Mouse (Mus musculus) frontal cortex, postnatal 10 days (tissue): ENCODE measurements around the gene Slc17a2.
"Not testable (repeated sequence)": the region's sequence is repeated elsewhere in the genome, so short reads cannot be mapped to it uniquely, and the experiment has no call there.

Experiments
- DNase-seq, 2 experiments: peaks; one replicate each; pipeline ENCODE4 v3.0.0; 2022; ENCODE audit warnings: low spot score in 2 of 2, mixed read lengths in 1 of 2

Slc17a2 gene

DNA sequence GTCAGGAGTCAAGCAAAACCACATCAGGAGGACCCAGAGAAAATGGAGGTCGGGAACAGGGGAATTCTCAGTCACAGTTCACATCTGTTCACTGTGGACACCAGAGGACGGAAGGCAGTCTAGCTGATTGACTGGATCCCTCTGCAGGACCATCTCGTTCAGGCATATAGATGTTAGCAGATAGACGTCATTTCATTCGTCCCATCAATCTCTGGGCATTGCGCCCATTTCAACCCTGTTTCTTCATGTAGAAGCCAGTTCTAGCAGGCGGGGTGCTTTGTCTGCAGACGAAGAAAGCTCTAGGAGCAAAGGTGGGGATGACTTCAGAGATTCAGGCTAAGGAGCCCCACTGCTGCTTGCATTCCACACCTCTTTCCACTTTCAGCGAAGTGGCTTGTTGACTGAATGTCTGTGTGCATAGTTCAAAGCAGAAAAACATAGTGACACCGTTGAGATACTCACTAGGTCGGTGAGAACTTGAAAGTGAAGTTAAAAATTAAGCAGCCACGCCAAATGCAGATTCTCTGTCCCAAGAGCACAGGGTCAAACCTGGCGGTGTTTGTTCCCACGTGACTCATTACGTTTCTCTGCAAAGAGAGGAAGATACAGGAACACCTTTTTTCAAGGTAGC lies at the start of gene Slc17a2:
TSS of gene Slc17a2 (plus strand) at position 572 of the 631 bp plus-strand sequence.
- DNase-seq = no peak

DNA sequence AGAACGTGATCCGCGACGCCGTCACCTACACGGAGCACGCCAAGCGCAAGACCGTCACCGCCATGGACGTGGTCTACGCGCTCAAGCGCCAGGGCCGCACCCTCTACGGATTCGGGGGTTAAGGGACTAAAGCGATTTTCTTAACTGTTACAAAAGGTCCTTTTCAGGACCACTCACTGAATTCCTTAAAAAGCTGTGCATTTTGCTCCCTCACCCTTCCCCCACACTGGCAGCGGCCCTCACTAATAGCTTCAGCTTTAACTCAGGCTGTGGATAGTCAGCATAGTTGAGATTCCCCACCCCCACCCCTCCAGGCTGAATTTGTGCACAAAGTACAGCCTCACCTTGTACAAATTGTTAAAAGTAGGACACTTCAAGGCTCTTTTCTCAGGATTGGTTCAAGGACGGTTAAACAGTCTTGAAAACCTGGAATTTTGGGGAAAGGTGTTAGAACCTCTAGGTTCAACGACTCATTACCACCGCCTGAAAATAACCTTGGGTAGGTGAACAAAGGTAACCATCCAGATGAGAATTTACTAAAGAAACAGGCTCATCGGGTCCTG lies 49.5 kb upstream of the Slc17a2 start:
- DNase-seq = no peak

DNA sequence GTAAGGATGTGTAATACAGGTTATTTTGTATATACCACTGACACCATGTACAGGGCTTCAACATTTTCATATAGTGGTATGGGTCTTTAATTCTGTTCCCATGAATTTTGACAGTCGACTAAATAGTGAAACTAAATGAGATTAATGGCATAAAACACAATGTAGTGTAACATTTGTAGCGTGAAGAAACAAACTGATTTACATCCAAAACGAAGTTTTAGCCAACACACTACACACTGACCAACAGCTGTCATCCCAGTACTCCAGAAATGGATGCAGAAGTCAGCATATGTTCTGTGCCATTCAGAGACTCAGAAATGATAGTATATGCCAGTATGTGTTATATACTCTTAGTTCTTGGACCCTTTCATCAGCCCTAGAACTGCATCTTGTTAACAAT lies 48.9 kb upstream of the Slc17a2 start:
- no peak for DNase-seq

DNA sequence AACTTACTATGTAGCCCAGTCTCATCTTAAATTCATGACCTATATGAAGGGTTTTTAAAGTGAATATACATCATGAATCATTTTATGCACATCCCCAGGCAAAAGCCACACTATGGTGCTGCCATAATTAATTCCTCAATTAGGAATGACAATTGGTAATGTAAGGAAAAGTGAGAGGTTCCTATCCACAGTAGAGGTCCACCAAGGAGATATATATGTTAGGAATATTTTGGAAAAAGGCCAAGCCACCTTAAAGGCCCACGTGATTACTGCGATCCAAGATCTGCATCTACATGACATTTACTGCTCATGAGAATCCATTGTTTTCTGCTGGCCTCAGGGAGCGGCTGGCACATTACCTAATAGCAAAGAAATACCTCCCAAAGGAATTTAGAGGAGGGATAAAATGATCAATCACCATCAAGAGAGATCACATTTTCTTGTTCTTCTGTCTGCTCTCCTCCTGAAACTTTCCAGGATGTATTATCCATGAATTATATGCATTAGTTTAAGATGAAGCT lies 47.5 kb upstream of the Slc17a2 start:
- DNase-seq = no peak

DNA sequence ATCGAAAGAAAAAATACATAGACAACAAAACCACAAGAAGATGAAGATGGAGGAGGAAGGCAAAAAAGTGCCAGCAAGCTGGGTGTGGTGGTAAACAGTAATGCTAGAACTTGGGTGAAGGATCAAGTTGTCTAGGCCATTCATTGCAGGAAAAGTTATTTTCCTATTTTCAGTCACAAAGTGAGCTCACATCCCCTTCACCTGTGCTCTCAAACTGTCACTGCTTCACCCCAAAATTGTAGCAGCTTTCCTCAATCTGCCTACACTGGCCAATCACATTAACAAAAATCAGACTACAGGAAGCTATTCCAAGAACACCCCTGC lies 46.9 kb upstream of the Slc17a2 start:
- no peak for DNase-seq

DNA sequence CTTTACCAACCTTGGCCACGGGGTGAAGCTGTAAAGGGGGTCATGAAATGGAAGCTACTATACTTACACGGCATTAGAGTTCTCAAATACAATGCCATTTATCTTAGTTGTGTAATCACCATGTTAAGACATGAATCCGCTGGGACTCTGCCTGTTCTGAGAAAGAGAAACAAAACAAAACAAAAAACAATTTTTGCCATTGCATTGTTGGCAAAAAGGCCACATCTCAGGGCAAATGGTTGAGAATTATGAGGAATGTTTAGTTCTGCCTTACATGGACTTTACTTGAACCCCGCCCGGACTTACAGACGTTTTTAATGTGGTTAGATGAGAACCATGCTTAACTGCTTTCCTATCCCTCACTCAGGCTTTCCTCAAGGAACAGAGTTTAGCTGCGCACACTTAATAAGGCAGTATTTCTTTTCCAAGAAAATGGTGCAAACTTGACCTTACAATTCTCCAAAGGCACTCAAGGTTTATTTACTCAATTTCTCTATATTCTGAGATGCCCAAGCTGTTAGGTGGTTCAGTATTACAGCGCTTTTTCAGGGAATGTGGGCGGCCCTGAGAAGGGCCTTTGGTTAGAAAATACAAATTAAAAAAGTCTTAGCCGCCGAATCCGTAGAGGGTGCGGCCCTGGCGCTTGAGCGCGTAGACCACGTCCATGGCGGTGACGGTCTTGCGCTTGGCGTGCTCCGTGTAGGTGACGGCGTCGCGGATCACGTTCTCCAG lies 46.4 kb upstream of the Slc17a2 start:
- no peak for DNase-seq

DNA sequence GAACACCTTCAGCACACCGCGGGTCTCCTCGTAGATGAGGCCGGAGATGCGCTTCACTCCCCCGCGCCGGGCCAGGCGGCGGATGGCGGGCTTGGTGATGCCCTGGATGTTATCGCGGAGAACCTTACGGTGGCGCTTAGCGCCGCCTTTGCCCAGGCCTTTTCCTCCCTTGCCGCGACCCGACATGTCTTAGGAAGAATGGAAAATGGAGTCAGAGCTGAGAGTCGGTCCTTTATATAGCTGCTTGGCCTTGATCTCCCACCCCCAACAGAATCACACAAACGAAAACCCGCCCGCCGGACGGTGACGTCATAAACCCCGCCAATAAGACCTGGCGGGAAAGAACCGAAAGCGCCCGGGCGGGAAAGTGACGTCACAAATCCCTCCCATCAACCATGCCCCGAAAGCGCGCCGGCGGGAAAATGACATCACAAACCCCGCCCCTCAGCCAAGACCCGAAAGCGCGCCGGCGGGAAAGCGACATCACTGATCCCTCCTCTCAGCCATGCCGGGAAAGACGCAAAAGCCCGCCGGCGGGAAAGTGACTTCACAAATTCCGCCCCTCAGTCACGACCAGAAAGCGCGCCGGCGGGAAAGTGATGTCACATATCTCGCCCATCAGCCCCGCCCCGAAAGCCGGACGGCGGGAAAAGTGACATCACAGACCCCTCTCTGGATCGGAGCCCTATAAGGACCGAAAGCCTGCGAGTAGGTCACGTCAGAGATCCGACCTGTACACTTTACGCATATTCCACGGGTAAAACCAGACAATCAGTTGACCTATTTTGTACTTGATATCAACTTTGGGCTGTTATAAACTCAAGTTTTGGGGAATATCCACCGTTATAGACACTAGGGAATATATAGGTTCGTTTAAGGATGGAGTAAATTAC lies 45.6 kb upstream of the Slc17a2 start, which contains the start of gene Hist1h4a:
TSS of gene Hist1h4a (minus strand) at position 259 of the 893 bp plus-strand sequence.
- peak; percentile 98 to 99 for DNase-seq

DNA sequence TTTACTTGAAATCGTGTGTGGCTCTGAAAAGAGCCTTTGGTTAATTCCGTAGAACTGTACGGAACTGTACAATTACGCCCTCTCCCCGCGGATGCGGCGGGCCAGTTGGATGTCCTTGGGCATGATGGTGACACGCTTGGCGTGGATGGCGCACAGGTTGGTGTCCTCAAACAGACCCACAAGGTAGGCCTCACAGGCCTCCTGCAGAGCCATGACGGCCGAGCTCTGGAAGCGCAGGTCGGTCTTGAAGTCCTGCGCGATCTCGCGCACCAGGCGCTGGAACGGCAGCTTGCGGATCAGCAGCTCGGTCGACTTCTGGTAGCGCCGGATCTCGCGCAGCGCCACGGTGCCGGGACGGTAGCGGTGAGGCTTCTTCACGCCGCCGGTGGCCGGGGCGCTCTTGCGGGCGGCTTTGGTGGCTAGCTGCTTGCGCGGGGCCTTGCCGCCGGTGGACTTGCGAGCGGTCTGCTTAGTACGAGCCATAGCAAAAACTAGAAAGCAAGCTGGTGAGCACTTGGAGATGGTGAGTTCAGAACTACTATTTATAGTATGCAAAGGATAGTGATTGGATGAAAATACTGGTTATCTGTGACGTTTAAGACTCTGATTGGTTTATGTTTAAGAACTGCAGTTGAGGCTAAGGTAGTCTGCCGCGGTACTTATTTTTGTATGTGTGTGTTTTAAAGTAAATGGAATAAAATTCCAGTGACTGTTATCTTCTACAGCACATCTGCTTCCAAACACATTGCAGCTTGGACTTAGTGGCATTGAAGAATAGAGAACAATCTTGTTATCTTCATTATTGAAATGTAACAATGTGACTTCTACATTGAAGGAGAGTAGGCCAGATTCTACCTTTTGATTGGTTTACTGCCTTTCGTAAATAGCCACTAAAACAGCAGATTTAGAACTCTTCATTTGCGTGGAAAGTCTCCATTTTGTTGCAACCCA lies 44.6 kb upstream of the Slc17a2 start, which contains the start of gene Hist1h3a:
TSS of gene Hist1h3a (minus strand) at position 516 of the 951 bp plus-strand sequence.
- peak; percentile 49 to 56 for DNase-seq

DNA sequence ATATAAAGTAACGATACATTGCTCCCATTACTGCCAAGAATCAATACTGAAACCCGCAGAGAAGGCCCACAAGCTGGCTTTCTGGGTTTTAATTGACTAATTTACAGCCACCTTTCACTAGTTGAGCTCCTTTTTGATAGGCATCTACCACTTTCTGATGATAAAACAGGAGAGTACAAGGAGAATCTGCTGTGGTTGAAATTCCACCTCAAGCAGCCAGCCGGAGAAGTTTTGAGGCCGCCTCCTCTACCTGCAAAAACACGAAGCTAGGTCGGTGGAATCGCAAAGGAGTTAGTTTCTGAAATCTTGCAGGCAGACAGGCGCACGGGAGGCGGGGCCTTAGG lies 43.6 kb upstream of the Slc17a2 start:
- no peak for DNase-seq

DNA sequence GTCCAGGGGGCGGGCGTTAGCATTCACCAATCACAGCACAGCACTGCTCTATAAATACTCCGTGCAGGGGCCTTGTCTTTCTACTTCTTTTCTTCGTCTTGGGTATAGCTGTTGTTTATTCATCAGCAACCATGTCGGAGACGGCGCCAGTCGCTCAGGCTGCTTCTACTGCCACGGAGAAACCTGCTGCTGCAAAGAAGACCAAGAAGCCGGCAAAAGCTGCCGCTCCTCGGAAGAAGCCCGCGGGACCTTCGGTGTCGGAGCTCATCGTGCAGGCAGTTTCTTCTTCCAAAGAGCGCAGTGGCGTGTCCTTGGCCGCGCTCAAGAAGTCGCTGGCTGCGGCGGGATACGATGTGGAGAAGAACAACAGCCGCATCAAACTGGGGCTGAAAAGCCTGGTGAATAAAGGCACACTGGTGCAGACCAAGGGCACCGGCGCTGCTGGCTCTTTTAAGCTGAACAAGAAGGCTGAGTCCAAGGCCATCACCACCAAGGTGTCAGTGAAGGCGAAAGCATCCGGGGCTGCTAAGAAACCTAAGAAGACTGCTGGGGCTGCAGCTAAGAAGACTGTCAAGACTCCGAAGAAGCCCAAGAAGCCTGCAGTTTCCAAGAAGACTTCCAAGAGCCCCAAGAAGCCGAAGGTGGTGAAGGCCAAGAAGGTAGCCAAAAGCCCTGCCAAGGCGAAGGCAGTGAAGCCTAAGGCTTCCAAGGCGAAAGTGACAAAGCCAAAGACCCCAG lies 43.0 kb upstream of the Slc17a2 start, which contains the start of gene Hist1h1a:
TSS of gene Hist1h1a (plus strand) at position 81 of the 738 bp plus-strand sequence.
- DNase-seq = peak; percentile 77 to 78

DNA sequence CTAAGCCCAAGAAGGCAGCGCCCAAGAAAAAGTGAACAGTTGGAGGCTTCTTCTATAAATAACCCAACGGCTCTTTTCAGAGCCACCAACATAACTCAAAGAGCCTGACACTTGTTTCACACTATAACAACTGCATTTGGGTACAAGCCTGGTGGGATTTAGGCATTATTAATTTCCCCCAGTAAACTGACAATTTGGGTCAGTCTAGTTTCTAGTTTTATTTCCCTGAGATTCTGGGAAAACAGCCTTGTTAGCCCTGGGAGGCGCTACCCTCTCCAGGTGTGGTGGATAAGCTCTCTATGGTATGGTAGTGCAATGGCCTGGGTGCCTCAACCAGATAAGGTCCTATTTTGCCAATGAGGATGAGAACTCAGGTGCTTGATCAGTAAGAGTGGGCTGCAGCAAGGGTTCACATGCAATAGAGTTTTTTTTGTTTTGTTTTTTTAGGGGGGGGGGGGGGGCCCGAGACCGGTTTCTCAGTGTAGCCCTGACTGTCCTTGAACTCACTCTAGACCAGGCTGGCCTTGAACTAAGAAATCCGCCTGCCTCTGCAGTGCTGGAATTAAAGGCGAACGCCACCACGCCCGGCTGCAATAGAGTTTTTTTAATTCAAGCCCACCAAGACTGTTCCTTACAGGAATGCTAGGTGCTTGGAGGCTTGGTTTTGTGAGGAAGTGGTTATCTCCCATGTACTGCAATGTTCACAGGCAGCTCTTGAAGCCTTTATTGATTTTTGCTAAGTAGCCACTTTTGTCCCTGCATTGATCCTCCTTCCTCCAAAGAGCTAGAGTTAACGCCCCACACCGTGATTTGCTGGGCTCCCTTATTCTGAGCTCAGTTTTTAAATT lies 42.2 kb upstream of the Slc17a2 start:
- no peak for DNase-seq

DNA sequence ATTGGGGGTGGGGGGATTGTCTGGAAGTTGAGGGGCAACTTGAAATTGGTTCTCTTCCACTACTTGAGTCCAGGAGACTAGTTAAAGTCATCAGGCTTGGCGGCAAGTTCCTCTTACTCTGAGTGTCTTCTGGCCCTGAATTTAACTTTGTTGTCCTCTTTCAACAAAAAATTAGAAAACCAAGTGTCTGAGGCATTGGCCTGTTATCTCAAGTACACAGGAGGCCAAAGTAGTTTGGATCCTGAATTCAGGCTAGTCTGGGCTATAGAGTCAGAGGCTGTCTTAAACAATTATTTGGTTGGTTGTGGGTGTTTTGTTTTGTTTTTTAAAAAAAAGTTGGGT lies 41.6 kb upstream of the Slc17a2 start:
- no peak for DNase-seq

DNA sequence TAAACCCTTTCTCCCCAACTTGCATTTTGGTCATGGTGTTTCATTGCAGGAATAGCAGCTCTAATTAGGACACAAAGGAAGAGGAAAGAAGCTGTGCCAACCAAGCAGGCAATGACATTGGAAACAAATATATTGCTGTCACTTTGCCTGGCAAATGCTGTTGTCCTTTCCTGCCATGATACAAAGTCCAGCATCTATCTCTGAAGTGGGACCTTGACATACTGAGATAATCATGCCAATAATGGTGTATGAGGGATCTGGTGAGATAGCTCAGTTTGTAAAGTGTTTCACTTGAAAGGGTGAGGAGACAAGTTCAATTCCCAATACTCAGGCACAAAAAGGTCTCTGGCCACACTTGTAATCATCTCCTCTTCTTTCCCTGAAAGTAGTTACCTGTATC lies 40.0 kb upstream of the Slc17a2 start:
- no peak for DNase-seq

DNA sequence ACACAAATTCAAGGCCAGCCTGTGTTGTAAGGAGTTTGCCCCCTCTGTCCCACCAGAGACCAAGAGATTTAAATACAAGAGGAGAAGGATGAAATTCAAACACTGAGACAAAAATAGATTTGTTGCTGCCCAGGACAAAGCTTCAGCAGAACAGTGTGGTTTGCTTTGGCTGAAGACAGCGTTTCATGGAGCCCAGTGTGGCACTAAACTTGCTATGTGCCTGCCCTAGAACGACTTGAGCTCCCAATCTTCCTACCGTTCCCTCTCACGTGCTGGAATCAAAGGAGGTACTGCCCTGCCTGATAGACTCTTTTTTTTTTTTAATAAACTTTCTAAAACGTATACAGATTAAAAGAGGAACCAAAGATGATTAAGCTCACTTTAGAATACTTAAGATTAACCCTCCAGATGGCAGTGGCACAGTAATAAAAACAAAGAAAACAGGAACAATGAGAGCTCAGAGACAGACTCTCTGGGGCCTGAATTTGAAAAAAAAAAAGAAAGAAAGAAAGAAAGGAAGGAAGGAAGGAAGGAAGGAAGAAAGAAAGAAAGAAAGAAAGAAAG lies 37.9 kb upstream of the Slc17a2 start:
- no peak for DNase-seq

DNA sequence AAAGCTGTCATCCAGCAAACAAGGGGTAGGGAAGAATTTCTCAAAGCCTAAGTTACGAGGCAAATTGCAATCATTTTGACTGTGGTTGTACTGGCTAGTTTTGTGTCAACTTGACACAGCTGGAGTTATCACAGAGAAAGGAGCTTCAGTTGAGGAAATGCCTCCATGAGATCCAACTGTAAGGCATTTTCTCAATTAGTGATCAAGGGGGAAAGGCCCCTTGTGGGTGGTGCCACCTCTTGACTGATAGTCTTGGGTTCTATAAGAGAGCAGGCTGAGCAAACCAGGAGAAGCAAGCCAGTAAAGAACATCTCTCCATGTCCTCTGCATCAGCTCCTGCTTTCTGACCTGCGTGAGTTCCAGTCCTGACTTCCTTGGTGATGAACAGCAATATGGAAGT lies 37.2 kb upstream of the Slc17a2 start, which contains the start of gene Trim38:
TSS of gene Trim38 (plus strand) at position 301 of the 400 bp plus-strand sequence.
- DNase-seq = not testable (repeated sequence)

DNA sequence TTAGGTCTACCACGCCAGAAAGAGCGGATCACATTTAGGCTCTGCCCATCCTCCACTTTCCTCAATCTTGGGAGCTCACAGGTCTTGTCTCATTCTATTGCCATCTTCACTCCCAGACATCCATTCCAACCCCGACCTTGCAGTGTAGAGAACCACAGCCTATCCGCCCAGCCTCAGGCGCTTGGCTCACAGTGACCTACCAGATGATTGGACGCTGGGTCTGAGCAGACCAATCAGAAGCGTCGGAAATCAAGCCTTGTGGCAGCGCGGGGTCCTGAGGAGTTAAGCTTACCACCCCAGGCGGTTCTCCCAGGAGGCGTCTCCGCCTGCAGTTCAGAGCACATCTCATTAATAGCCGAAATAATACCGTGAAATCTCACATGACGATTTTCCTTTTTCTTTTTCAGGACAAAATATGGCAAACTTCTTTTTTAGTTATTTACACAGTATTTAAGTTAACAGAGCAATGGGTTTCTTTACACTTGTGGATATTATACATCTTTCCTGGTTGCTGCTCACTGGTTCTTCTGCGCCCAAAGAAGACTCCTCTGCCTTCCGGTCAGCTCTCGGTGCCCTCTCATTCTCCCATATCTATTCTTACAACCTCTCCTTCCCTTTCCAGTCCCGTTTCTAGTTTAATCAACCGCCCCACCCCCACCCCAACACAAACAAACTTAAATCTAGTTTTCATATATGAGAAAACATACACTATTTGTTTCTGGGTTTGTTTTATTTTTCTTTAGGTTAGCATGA lies 34.1 kb upstream of the Slc17a2 start:
- DNase-seq = peak in 1 of 2 experiments; percentile 43

DNA sequence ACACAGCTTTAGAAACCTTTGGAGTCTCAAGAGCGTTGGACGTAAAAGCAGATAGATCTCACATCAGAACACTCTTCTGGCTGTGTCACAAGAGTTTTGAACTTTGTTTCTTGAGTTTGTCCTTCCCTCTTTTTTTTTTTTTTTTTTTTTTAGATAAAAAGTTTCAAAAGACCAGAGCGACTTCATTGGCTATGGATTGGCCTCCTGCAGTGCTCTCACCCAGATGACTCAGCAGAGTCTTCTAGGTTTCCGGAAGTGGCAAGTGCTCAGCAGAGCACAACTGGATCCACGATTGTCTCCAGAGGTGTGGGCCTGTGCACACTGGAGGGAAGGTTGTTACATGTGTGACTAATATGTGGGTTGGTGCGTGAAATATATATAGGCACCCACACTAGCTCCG lies 28.5 kb upstream of the Slc17a2 start:
- DNase-seq = no peak

DNA sequence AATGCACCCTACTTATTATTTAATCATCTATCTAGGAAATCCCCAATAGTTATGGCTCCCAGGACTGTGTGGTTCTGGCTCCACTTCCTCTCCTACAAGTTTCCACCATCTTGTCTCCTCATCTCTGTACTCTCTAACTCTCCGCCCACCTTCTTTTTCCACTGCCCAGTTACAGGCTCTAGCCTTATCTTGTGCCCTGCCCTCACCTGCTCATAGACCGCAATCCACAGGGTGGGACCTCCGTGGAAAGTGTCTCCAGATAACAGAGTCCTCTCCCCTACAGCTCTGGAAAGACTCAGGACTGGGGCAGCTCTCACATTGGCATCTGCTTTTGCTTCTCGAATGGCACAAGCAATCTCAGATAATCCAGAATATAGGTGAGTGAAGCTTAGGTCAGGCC lies 27.8 kb upstream of the Slc17a2 start:
- no peak for DNase-seq
